Mouse (Mus musculus) frontal cortex, postnatal 14 days (tissue): ENCODE measurements around the gene Insrr.
"Not testable (repeated sequence)": the region's sequence is repeated elsewhere in the genome, so short reads cannot be mapped to it uniquely, and the experiment has no call there.

Experiments used
- DNase-seq, 2 experiments: peaks; one replicate each; pipeline ENCODE4 v3.0.0; 2022; ENCODE audit warnings: low spot score in 2 of 2

The Insrr gene

DNA sequence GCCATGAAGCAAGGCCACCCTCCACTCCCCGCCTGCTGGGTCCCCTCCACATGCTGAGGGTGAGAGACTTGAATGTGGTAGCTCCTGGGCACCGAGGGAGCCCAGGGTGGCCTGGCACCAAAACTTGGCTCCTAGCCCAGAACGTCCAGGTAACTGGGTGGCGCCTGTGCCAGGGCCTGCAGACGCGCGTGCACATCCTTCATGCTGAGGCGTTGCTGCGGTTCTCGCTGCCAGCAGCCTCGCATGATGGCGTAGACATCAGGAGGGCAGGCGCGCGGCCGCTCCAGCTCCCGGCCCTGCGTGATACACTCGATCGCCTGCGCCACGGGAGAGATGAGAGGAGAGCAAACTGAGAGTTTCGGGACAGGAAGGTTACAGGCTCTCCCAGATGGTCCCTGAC is 18.5 kb upstream of the Insrr start:
- no peak for DNase-seq

DNA sequence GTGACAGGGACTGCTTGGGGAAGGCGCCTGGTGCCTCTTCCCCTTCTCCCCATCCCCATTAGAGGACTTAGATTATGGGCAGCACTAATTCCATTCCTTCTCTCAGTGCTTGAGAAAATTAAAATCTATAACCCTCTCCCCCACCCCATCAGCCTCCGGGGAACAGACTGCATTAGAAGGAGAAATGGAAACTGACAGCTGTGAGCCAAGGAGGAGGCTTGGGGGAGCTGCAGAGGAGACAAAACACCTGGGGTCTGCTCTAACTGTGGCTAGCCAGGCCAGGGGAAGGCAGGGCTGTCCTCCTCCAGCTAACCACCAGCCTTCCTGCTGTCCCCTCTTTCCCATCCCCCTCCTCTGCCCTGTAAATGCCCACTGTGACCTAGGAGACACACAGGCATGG is 17.7 kb upstream of the Insrr start:
- no peak for DNase-seq

DNA sequence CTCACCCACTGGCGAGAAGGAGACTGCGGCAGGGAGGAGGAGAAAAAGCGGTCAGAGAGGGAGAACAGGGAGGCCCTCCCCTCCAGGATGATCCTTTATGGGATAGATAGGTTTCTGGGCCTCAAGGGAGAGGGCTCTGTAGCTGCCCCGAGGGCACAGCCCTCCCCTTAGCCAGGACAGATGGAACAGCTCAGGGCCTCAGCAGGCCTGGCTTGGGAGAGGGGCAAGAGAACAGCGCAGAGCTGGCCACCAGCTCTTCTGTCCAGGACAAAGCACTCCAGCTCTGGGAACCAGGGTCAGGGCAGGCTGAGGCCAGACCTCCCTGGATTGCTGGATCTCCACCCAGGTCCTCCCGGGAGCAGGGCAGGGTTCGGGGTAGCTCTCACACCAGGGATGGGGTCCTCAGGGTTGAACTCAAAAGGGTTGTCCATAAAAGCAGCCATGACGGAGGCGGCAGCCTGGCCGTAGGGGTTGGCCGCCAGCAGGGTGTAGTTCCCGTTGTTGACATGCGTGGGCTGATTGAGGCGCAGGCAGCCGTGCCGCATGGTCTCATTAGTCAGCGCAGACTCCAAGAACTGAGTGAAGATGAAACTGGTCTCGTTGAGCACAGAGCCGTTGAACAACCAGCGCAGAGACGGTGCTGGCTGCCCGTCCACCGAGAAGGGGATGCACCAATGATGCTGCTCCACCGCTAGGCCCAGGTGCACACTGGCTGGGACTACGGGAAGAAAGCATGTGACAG is 13.3 kb upstream of the Insrr start:
- DNase-seq, result no peak

DNA sequence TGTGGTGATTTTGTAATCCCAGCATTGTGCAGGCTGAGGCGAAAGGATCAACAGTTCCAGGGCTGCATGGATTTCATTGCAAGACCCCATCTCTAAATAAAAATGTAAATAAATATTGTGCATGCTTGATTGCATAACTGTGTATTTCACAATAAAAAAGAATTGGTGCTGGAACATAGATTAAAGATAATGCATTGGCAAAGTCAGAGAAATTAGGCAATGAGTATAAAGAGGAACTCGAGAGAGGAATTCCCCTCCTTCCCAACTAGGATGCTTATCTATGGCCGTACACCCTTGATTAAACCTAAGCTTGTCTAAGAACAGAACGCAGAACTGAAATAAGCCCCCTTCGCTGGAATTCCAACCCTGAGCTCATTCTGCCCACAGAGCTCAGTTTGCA is 11.6 kb upstream of the Insrr start:
- DNase-seq, result no peak

DNA sequence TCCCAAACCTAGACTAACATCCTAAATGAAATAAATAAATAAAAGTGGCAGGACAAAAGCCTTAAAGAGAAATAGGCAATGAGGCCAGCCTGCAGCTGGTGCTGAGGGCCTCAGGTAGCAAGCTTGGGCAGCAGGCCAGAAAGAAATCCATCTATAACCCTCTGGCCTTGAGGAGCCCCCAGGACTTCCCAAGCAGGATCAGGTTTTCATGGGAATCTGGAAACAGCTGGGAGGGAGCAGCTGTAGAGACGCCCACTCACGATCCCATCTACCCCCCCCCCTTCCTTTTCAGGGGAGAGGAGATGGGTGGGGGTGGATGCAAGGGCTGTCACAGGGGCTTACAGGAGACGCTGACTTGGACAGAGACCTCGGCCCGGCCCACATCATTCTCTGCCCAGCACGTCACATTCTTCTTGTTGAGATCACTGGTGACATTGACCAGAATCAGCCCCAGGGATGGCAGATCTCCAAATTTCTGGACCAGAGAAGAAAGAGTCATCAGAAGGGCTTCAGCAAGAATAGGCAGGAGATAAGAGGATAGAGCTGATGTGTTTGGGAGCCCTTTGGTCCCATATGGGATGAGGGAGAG is 11.0 kb upstream of the Insrr start:
- DNase-seq, result no peak

DNA sequence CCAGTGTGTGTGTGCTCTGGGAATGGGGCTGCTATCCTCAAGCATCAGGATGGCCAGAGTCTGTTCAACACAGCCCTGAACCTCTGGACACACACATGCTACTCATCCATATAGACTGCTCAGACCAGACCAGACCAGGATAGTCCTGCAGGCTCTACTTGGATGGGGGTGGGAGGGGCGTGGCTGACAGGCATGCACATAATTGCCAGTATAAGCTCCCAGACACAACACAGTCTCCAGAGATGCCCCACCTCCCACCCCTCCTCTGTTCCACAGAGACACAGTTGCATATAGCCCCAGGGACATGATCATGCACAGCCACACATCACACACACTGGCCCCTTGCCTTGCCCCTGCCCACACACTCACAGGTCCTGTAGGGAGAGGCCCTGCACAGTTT is 7.5 kb upstream of the Insrr start:
- no peak for DNase-seq

DNA sequence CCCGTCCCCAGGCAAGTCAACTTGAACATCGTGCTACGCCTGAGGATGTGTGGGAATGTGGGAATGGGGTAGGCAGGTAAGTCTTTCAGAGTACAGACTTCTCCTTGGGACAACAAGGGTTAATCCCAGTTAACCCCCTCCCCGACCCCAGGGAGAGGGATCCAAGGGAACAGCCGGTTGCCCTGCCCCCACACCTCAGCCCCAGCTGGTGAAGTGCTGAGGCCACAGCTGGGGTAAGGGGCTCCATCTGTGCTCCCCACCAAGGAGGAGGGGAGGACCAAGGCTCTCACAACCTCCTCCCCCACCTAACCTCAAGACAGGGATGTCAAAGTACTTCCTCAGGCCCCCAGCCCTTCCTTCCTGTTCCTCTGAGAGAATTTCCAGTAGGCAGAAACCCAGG is 7.0 kb upstream of the Insrr start:
- no peak for DNase-seq

DNA sequence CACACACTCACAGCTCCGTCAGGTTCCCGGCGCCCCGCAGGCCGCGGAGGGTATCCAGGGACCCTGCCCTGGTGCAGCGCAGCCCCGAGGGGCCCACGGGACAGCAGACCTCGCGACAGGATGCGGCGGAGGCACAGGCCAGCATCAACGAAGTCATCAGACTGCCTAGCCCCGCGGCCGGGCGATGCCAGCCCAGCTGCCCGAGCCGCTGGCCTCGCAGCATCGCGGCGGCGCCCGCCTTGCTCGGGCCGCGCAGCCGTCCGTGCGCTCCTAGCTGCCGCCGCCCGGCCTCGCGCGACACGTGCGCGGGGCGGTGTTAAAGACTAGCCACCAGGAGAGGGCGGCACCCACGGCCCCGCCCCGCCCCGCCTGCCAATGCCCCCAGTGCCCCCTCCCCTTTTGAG is 1.8 kb upstream of the Insrr start, which contains the start of gene Ntrk1:
Ntrk1 (minus strand) TSS at position 241 of the 404 bp plus-strand sequence.
- no peak for DNase-seq

DNA sequence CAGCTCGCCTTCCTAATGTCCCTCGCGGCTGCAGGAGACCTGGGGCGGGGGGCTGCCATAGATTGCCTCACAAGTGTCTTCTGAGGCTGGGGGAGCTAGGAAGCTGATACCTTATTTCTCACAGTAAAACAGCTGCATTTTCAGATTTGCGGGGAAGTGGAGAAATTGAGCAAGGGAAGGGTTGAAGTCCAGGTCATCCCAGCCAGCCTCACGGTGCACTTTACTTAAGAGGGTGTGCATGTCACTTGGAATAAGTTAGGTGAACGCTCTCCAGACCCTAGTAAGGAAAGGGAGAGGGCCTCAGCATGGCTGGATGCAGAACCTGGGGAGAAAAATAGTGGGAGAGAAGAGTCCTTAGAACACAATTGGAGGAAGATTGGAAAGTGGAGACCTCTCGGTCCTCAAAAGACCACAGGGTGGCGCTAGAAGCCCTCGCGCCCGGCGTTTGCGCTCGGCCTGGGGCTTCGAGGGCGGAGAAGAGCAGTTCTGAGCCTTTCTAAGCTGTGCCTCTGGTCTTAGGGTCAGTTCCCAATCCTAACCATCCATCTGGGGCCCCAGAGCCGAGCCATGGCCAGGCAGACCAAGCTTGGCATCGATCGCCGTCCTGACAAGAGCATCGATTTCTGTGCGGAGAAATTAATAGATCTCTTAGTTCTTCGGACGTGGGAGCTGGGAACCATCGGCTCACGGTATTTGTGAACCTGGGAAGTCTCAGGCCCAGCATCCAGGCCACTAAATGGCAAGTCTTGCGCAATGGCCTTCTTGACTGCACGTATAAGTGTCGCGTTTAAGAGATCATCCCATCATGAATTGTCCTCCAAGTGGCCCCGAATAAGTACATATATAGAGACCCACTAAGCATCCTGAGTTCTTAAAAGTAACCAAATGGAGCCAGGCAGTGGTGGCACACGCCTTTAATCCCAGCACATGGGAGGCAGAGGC is 1.1 kb upstream of the Insrr start:
- peak in 1 of 2 experiments; percentile 30 for DNase-seq

DNA sequence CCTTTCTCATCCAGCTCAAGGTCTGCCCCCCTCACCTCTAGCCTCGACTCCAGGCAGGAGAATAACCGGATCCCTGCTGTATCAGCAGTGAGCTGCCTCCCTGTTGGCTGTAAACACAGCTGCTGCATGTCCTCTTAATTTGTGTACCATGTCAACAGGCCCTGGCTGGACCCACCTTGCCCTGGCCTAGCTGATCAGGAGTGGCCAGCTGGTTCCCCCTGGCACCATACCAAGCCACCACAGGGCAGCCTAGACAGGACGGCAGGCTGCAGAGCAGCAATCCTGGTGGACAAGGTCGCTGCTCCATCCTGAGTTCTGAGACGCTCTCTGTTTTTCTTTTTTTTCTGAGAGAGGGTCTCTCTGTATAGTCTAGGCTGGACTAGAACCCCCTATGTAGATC is 4.9 kb downstream of the Insrr start:
- DNase-seq, result no peak

DNA sequence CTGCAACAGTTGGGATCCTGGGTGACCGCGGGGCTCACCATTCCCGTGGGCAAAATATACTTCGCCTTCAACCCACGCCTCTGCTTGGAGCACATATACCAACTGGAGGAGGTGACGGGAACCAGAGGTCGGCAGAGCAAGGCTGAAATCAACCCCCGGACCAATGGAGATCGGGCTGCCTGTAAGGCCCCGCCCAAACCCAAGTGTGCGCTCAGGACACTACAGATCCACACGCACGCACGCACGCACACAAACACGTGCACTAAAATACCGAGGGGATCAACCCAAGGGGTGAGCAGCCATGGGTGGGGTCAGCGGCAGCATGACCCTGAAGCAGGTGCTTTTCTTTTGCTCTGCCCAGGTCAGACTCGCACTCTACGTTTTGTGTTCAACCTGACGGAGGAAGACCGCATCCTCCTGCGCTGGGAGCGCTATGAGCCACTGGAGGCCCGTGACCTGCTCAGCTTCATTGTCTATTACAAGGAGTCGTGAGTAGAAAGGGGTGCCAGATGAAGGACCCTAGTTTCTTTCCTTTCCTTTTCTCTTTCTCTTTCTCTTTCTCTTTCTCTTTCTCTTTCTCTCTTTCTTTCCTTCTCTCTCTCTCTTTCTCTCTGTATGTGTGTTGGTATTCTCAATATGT is 7.4 kb downstream of the Insrr start:
- DNase-seq, result no peak

DNA sequence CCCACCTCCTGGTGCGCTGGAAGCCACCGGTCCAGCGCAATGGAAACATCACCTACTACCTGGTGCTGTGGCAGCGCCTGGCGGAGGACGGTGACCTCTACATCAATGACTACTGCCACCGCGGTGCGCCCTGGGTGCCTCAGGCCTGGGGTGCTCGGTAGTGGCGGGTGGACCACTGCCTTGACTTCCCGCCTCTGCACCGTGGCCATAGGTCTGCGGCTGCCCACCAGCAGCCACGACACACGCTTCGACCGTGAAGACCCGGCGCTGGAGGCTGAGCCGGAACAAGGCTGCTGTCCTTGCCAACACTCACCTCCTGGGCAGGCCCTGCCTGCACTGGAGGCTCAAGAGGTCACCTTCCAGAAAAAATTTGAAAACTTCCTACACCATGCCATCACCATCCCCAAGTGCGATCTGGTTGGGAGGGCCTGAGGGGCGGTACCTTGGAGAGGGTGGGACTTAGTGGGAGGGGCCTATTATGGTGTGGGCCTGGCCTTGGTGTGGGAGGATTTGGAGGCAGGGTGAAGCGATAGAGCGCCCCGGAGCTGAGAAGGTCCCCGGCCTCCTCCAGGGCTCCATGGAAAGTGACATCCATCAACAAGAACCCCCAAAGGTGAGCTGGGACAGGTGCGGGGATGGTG is 12.7 kb downstream of the Insrr start:
- DNase-seq, result no peak

DNA sequence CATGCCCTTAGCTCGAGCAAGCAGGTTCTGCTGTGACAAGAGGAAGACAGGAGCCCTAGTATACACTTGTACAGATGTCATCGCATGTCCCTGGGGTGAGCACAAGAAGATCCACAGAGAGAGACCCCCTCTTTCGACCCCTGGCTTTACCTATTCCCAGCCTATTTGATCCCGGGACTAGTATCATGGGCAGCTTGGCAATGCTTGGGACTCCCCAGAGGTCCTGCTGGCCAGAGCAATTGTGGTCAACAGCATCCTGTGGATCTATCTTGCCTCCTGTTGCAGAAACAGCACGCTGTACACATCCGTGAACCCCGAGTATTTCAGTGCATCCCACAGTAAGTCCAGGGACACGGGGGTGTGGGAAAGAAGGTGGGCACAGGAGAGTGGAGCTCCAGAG is 14.5 kb downstream of the Insrr start:
- DNase-seq, result no peak

DNA sequence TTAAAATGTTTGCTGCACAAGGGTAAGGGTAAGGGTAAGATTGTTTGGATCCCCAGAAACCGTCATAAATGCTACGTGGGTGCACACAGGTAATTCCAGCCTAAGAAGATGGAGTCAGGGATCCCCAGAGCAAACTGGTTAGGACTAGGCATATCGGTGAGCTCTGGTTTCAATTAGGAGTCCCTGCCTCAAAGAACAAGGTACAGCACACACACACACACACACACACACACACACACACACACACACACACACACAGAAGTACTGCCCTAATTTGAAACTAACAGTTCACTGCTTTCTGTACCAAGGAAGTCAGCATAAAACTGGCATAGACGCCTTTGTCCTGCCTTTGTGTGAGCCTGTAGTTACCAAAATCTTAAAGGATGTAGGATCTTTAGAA is 15.7 kb downstream of the Insrr start:
- no peak for DNase-seq

DNA sequence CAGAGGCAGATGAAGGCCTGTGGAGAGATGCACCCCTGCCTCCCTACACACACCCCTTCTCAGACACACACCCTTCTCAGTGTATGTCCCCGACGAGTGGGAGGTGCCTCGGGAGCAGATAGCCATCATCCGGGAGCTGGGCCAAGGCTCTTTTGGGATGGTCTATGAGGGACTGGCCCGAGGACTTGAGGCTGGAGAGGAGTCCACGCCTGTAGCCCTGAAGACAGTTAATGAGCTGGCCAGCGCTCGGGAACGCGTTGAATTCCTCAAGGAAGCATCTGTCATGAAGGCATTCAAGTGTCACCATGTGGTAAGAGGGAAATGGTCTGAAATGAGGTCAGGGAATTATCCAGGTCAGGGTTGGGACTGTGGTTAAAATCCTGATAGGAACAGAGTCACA is 16.1 kb downstream of the Insrr start:
- no peak for DNase-seq

DNA sequence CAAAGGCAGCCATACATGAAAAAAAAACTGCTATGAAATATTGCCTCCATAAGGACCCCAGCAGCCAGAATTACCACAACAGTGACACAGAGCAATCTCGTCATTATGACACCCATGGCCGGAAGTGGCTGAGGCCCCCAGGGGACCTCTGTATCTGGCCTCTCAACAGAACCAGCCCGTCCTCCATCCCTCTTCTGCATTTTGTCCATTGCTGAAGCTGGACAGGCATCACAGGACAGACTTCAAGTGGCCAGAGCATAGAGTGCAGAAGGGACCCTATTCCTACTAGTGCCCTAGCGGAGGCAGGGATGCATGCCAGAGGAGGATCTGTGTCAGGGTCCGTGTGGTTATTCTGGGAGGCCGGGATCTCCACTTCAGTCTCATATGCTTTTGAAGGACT is 19.4 kb downstream of the Insrr start:
- DNase-seq, result no peak

DNA sequence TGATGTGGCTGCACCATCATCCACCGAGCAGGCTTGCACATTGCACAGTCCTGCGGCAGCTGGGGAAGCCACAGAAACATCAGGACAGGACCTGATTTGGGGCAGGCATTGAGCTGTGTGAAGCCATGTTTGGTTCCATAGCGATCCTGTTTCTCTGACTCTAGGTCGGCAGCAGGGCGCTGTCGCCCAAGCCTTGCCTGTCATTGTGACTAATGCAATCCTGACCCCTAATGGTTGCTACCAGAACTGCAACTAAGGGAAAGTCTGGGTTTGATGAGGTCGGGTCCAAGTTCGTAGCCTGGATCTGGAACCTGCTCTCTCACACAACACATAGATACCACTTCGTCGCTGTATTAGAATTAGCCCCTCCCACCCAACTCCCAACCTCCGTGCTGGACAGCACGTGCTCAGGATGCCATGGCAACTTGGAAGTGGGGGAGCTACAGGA is 19.9 kb downstream of the Insrr start:
- DNase-seq, result peak; percentile 19 to 63

DNA sequence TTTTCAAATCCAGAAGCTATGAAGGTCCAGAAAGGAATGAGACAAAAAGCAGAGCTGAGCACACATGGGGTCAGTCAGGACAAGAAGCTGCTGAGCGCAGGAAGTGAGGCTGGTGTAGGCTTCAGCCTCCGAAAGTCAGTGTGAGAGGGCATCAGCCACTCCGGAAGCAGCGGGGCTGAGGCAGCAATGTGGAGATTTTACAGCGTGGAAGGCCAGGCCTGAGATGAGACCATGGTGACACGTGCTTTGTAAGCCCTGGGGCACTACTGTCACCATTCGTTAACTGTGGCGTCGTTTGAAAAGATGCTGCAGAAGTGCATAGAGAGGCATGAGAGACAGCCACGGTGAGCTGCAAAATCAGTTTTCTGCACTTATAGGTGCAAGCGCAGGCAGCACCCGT is 21.5 kb downstream of the Insrr start:
- DNase-seq, result no peak

DNA sequence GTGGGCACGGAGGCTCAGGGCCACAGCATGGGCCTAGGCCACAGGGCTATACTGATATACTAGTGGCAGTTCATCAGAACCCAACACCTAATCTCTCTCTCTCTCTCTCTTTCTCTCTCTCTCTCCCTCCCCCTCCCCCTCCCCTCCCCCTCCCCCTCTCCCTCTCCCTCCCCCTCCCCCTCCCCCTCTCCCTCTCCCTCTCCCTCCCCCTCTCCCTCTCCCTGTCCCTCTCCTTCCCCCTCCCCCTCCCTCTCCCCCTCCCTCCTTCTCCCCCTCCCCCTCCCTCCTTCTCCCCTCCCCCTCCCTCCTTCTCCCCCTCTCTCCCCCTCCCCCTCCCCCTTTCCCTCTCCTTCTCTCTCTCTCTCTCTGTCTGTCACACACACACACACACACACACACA is 27.5 kb downstream of the Insrr start, which contains the start of gene Pear1:
Pear1 (minus strand) TSS at position 101 of the 400 bp plus-strand sequence.
- DNase-seq, result not testable (repeated sequence)

DNA sequence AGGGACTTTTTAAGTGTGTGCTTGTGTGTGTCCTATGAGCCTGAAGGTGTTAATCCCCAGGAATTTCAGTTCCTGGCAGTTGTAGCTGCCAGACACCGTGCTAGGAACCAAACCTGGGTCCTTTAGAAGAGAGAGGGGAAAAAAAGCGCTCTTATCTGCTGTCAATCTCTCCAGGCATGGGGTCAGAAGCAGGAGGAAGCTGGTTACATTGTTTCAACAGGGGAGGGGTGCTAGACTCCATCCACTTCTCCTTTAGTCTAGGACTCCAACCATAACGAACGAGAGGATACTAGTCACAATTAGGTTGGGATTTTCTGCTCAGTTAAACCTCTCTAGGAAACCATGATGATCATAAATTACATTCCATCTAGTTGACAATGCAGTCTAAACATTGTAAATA is 31.7 kb downstream of the Insrr start:
- no peak for DNase-seq

DNA sequence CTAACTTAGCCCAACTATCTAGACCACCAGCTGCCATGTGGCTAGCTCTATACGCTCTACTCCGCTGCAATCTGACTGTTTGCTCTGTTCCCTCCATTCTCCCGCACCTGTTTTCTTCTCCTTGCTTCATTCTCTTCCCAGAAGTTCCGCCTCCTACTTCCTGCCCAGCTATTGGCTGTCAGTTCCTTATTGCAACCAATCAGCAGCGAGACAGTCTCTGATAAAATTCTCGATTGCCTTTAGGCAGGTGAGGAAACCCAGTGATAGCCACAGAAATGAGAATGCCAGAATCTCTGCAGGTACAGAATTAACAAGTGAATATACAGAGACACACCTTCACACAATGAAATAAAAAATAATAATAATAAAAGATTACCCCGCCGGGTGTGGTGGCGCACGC is 32.3 kb downstream of the Insrr start:
- no peak for DNase-seq
